Mouse (Mus musculus) heart, embryonic 15.5 days (tissue): ENCODE measurements around the gene Syncrip. TPM values are rescaled to one million over a fixed set of nuclear protein-coding genes. Genes with fewer than 3 reads are reported as not detected.
"Not testable (repeated sequence)": the region's sequence is repeated elsewhere in the genome, so short reads cannot be mapped to it uniquely, and the experiment has no call there.

ENCODE experiments used
- ATAC-seq: fragments of 200-750 bp; cut with Nextera tagmentation; replicated peaks from 2 replicates; pipeline ENCODE4 v1.8.0; 2017; ENCODE audit warnings: low read depth, moderate TSS enrichment; ENCODE audit not compliant: insufficient number of reproducible peaks, insufficient read depth, low FRiP score
- H3K27ac ChIP-seq: fragments of 300-500 bp; sonication (generic); 2 replicates; pipeline ENCODE4 v1.5.1; 2015; ENCODE audit warnings: mild to moderate bottlenecking, inconsistent platforms
- H3K27me3 ChIP-seq: fragments of 300-500 bp; sonication (generic); 2 replicates; pipeline ENCODE4 v1.6.1; 2015; ENCODE audit warnings: inconsistent platforms
- H3K36me3 ChIP-seq: fragments of 300-500 bp; sonication (generic); 2 replicates; pipeline ENCODE4 v1.6.1; 2015; ENCODE audit warnings: mild to moderate bottlenecking, inconsistent platforms
- H3K4me1 ChIP-seq: fragments of 300-500 bp; sonication (generic); replicated peaks from 2 replicates; pipeline ENCODE4 v1.6.1; 2015; ENCODE audit warnings: inconsistent platforms
- H3K4me2 ChIP-seq: fragments of 300-500 bp; sonication (generic); 2 replicates; pipeline ENCODE4 v1.6.1; 2015; ENCODE audit warnings: inconsistent platforms, mild to moderate bottlenecking, moderate library complexity
- H3K4me3 ChIP-seq: fragments of 300-500 bp; sonication (generic); 2 replicates; pipeline ENCODE4 v1.5.1; 2015; ENCODE audit warnings: mild to moderate bottlenecking, inconsistent platforms
- H3K9ac ChIP-seq: fragments of 300-500 bp; sonication (generic); 2 replicates; pipeline ENCODE4 v1.6.1; 2015; ENCODE audit warnings: mild to moderate bottlenecking, inconsistent platforms
- H3K9me3 ChIP-seq: fragments of 300-500 bp; sonication (generic); replicated peaks from 2 replicates; pipeline ENCODE4 v1.6.1; 2016; ENCODE audit warnings: inconsistent platforms
- WGBS: fragments of 180-500 bp; shearing (Covaris S2); methylation state at CpG from one replicate; pipeline ENCODE4 v1.1.7; 2015; ENCODE audit warnings: mixed read lengths; 5-methylcytosine and 5-hydroxymethylcytosine counted together
- polyA plus RNA-seq: library from polyadenylated mRNA; unstranded; fragments of >200 nt; fragmentation: Nextera tagmentation; extraction: Ambion mirVana; gene quantifications from 2 replicates; pipeline ENCODE4 v1.2.1, GENCODE M21; 2015

The Syncrip gene
- 51.5 and 52.1 TPM in 2 replicates for polyA plus RNA-seq

DNA sequence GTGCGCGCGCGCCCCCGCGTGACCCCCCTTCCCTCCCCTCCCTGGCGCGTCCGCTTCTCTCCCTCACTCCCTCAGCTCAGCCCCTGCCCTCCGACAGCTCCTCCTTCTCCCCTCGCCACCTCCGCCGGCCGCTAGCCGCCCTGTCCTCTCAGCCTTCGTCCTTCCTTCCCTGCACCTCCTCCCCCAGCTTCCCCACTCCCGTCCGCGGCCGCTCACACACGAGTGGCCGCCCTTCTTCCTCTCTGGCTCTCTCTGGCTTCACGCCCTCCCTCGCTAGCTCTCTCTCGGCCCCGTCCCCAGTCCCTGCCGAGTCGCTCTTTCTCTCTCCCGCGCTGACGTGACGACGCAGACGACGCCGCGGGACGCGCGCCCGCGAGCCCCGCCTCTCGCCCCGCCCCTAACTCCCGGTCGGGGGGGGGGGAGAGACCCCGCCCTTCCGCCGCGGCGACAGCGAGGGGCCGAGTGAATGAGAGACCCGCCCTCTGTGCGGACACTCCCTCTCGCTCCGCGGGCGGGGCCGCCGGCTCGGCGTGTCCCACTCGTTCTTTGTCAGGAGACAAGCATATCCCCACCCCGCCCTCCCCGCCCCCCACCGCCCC, at the start of gene Syncrip:
Syncrip (minus strand) TSS at position 345 of the 599 bp plus-strand sequence.
- H3K9me3 ChIP-seq, H3K27me3 ChIP-seq, H3K36me3 ChIP-seq: not testable (repeated sequence)
- ATAC-seq = peak; percentile 94
- WGBS = under 1% methylated on average over 43 of the region's 68 CpGs
- Histone ChIP-seq H3K27ac (peak within 1 kb of the TSS; percentile 100), H3K4me2 (peak within 1 kb of the TSS; percentile 69), H3K4me1 (peaks cover 21% of the 10 kb centered on the region), H3K9ac (peak within 1 kb of the TSS; percentile 98), H3K4me3 (peak within 1 kb of the TSS; percentile 99)

DNA sequence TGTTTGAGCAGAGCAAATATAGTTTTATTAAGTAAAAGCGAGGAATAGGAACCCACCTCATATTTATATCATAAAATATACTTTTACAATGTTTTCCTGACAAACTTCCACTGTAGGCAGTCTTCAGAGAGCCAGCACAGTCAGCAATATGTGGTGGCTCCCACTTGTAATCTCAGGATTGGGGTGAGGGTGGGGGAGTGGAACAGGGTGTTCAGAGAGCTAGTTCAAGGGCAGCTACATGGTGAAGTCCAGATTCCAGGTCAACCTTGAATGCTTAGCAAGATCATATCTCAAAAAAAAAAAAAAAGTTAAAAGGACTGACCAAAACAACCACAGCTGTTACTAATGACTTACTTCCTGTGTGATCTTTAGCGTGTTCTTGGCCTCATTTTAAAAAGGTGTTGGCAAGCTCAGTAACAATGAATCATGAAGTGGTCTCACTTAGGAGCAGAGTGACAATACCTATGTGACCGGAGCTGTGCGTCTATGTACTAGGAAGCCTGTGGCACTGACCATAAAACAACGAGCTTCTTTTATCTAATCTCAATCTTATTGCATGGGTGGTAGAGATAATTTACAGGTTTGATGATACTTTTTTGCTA, 47.7 kb upstream of the Syncrip start:
- Histone ChIP-seq H3K4me3 (no peak overlapping the region), H3K36me3 (no peaks in the 10 kb centered on the region), H3K27me3 (no peaks in the 10 kb centered on the region), H3K9ac (no peak overlapping the region), H3K9me3 (no peaks in the 10 kb centered on the region), H3K4me2 (no peak overlapping the region), H3K27ac (no peak overlapping the region), H3K4me1 (no peaks in the 10 kb centered on the region)
- no peak for ATAC-seq
- WGBS = 63% methylated on average over 5 of the region's 5 CpGs

DNA sequence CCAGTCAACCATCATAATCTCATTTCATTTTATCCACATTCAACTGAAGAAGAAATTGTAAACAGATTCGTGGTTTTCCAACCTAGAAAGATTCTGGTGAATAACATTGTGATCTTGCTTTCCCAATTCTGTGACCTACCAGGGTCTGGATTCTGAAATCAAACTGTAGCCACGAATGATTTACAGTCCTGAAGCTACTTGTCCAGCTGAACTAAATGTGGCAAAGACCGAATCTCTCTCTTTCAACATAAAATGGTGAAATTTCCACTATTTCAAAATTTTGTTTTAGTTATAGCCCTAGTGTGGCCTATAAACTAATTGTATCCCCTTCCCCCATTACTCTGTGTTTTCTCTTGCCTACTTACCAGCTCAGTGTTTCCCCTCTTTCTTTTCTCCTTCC, 47.2 kb upstream of the Syncrip start:
- Histone ChIP-seq H3K4me2 (no peak overlapping the region), H3K27me3 (no peaks in the 10 kb centered on the region), H3K4me1 (no peaks in the 10 kb centered on the region), H3K4me3 (no peak overlapping the region), H3K9ac (no peak overlapping the region), H3K9me3 (no peaks in the 10 kb centered on the region), H3K27ac (no peak overlapping the region), H3K36me3 (no peaks in the 10 kb centered on the region)
- ATAC-seq = no peak
- WGBS = 82% methylated on average over 3 of the region's 3 CpGs

DNA sequence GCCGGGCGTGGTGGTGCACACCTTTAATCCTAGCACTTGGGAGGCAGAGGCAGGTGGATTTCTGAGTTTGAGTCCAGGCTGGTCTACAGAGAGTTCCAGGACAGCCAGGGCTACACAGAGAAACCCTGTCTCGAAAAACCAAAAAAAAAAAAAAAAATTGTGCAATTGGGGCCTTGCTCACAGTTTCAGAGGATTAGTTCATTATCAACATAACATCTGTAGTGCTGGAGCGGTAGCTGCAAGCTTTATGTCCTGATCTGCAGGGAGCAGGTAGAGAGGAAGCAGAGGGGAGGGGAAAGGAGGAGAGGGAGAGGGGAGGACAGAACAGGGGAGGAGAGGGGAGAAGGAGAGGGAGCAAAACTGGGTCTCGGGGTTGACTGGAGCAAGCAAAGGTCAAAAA, 46.4 kb upstream of the Syncrip start:
- H3K27ac ChIP-seq = no peak overlapping the region
- no peaks in the 10 kb centered on the region for H3K4me1 ChIP-seq
- H3K4me3 ChIP-seq = no peak overlapping the region
- no peak for ATAC-seq
- H3K4me2 ChIP-seq = no peak overlapping the region
- H3K27me3 ChIP-seq = no peaks in the 10 kb centered on the region
- no peaks in the 10 kb centered on the region for H3K9me3 ChIP-seq
- WGBS = 78% methylated on average over 5 of the region's 5 CpGs
- no peaks in the 10 kb centered on the region for H3K36me3 ChIP-seq
- H3K9ac ChIP-seq = no peak overlapping the region

DNA sequence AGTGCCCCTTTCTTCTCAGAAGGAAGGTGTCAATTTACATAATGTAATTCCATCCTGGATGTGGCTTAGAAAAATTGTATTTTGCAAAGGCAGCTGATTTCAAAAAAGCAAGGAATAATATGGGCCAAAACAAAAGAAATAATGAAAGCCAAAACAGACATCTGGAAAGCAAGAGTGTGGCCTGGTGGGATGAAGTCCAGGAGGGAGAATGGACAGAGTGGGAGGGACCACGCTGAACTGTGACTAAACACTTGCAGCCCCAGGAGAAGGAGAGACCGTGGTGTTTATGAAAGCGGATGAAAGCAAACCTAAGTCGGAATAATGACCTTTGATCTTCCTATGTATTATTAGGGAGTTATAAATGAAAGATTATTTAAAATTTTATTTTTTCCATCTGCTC, 45.6 kb upstream of the Syncrip start:
- Histone ChIP-seq H3K9ac (no peak overlapping the region), H3K4me1 (peaks cover 3% of the 10 kb centered on the region; the same call in 1 of the 2 replicates), H3K9me3 (no peaks in the 10 kb centered on the region), H3K4me2 (no peak overlapping the region), H3K36me3 (no peaks in the 10 kb centered on the region), H3K4me3 (no peak overlapping the region), H3K27ac (no peak overlapping the region), H3K27me3 (no peaks in the 10 kb centered on the region)
- whole genome bisulfite sequencing = 83% methylated on average over 4 of the region's 4 CpGs
- no peak for ATAC-seq

DNA sequence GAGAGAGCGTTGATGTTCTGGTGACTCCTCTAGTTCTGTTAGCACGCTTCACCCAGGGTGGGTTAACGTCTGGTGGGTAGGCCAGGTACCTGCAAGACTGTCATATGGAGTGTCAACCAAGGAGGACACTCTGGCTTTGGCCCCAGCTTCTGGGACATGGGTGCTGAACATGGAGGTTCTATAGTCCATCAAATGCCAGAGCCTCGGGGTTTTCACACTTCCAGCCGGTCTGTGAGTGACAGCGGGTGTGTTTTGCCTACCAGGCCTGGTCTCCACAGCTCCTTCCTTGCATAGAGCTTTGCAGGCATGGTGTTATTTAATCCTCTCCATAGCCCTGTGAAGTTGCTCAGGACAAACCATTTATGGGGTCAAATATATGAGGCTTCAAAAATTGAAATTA, 43.0 kb upstream of the Syncrip start:
- peaks cover 11% of the 10 kb centered on the region for H3K4me1 ChIP-seq
- H3K36me3 ChIP-seq = peaks cover 9% of the 10 kb centered on the region; the same call in 1 of the 2 replicates
- H3K9me3 ChIP-seq = no peaks in the 10 kb centered on the region
- no peak overlapping the region for H3K27ac ChIP-seq
- no peaks in the 10 kb centered on the region for H3K27me3 ChIP-seq
- WGBS = 90% methylated on average over 6 of the region's 6 CpGs
- no peak overlapping the region for H3K4me3 ChIP-seq
- no peak overlapping the region for H3K4me2 ChIP-seq
- H3K9ac ChIP-seq = no peak overlapping the region
- no peak for ATAC-seq

DNA sequence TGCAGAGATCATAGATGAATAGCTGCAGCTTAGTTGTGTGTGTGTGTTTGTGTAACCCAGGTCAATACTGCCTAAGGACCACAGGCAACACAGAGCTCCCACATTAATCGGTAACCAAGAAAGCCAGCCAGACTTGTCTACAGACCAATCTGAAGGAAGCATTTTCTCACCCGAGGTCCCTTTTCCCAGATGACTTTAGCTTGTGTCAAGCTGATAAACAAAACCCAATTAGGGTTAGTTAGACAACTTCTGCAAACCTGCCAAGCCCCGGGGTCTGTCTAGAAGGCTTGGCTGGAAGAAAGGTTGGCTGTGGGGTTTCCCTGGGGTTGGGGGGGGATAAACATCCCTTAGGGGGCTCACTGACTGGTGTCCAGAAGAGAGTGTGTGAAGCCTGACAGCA, 42.4 kb upstream of the Syncrip start:
- 62% methylated on average over 3 of the region's 3 CpGs for WGBS
- Histone ChIP-seq H3K4me1 (peaks cover 11% of the 10 kb centered on the region), H3K36me3 (peaks cover 13% of the 10 kb centered on the region; the same call in 1 of the 2 replicates), H3K4me2 (no peak overlapping the region), H3K9ac (no peak overlapping the region), H3K4me3 (no peak overlapping the region), H3K27me3 (no peaks in the 10 kb centered on the region), H3K9me3 (no peaks in the 10 kb centered on the region), H3K27ac (no peak overlapping the region)
- ATAC-seq = no peak

DNA sequence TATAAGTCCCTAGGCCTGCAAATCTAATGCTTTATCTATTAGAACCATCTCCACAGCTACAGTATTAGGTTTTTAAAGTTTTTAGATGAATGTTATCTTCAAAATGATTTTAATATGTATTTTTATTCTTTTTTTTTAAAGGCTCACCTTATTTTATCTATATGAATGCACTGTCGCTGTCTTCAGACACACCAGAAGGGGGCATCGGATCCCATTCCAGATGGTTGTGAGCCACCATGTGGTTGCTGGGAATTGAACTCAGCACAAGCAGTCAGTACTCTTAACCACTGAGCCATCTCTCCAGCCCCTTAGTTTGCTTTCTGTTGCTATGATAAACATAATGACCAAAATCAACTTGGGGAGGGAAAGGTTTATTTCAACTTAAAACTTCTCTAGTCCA, 42.0 kb upstream of the Syncrip start:
- no peaks in the 10 kb centered on the region for H3K27me3 ChIP-seq
- ATAC-seq = no peak
- H3K9me3 ChIP-seq = no peaks in the 10 kb centered on the region
- no peak overlapping the region for H3K9ac ChIP-seq
- H3K27ac ChIP-seq = no peak overlapping the region
- H3K4me1 ChIP-seq = peaks cover 11% of the 10 kb centered on the region
- 92% methylated on average over 2 of the region's 2 CpGs for WGBS
- no peak overlapping the region for H3K4me2 ChIP-seq
- H3K4me3 ChIP-seq = no peak overlapping the region
- H3K36me3 ChIP-seq = peaks cover 17% of the 10 kb centered on the region; the same call in 1 of the 2 replicates

DNA sequence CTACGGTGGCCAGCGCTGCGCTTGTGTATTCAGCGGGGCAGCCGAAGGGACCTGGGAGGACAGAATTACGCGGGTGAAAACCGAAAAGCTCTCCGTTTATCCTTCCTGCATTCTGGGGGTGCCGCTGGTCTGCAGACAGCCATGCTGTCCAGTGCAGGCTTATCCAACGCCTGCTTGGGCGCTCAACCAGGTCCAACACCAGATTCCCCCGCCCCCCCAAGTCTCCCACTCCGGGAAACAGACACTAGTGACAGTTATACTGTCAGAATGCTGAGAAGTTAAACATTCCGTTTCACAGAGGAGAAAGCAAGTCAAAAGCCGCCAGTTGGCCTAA, 40.9 kb upstream of the Syncrip start:
- Histone ChIP-seq H3K36me3 (peaks cover 17% of the 10 kb centered on the region; the same call in 1 of the 2 replicates), H3K9me3 (no peaks in the 10 kb centered on the region), H3K9ac (peak overlapping the region; percentile 60), H3K27me3 (no peaks in the 10 kb centered on the region), H3K4me1 (peaks cover 11% of the 10 kb centered on the region), H3K4me3 (peak overlapping the region; percentile 81), H3K4me2 (peak overlapping the region; percentile 80), H3K27ac (peak overlapping the region; percentile 80)
- ATAC-seq = no peak
- 1% methylated on average over 16 of the region's 16 CpGs for WGBS

DNA sequence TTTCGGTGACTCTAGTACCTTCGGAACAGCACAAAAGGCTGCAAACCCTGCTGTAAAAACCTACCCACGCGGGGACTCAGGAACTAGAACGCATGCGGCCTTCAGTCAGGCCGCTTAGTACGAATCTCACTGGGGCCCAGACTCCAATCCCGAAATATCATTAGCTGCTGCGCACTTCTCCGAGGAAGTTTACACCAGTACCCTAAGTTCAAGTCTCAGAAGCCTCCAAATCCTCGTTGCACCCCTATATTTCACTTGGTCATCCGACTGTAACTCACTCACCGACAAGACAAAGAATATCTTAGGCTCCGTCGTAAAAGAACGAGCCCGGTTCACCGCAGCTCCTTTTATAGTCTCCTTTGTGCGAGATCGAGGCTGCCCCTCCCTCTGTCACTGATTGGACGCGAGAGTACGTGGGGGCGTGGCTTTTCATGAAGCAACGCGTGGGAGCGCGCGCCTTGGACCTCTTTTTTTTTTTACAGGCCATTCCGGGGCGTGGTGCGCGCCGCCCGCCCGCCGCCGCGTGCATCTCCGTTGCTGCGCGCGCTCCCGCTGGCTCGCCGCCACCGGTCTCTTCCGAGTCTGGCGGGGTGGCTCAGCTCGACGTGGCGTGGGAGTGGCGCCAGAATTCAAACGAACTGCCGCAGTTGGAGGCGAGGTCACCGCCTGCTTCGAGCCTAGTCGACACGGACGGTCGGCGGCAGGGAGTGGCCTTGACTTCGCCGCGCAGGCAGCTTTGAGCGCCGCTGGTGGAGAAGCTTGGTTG, 40.4 kb upstream of the Syncrip start:
- under 1% methylated on average over 69 of the region's 69 CpGs for WGBS

DNA sequence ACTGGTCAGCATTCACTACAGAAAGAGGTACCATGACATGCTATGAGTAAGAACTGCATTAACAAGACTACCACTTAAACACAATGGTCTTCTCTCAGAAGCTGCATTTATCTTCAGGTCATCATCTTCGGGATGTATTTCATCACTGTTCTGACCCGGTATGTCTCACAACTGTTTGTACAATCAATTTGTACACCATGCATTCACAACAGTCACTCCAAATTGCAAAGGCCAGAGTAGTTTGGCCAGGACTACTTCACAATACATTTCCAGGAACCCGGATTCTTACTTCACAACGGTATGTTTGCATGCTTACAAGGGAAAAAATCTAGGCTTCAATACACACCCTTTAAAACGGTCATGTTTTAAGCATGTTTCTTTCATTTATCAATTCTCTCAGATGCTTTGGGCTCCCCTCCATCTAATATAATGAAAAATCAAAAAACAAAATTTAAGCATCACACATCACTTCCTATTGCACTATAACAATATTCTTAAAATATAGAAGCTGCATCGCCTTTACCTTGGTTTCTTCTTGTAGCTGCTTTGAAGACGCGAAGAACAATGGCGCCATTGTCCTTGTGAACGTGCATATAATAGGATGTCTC, 39.7 kb upstream of the Syncrip start:
- H3K36me3 ChIP-seq = peaks cover 17% of the 10 kb centered on the region; the same call in 1 of the 2 replicates
- peak overlapping the region; percentile 68 for H3K4me2 ChIP-seq
- peaks cover 11% of the 10 kb centered on the region for H3K4me1 ChIP-seq
- no peaks in the 10 kb centered on the region for H3K9me3 ChIP-seq
- WGBS = 0% methylated on average over 10 of the region's 10 CpGs
- H3K27me3 ChIP-seq = no peaks in the 10 kb centered on the region
- peak overlapping the region; percentile 81 for H3K4me3 ChIP-seq
- no peak for ATAC-seq
- H3K9ac ChIP-seq = peak overlapping the region; percentile 87
- H3K27ac ChIP-seq = peak overlapping the region; percentile 89

More for the DNA sequence above, 40.4 kb upstream of the Syncrip start:
- peak; percentile 92 for ATAC-seq
- no peaks in the 10 kb centered on the region for H3K27me3 ChIP-seq
- H3K4me3 ChIP-seq = peak overlapping the region; percentile 81
- peak overlapping the region; percentile 87 for H3K9ac ChIP-seq
- no peaks in the 10 kb centered on the region for H3K9me3 ChIP-seq
- peak overlapping the region; percentile 80 for H3K4me2 ChIP-seq
- peak overlapping the region; percentile 89 for H3K27ac ChIP-seq
- peaks cover 17% of the 10 kb centered on the region; the same call in 1 of the 2 replicates for H3K36me3 ChIP-seq
- H3K4me1 ChIP-seq = peaks cover 11% of the 10 kb centered on the region
